Mouse (Mus musculus) spleen, adult 12 weeks (tissue): Measurements from ENCODE around the gene Prr7.

Source experiments
- DNase-seq: peaks from one replicate; pipeline ENCODE4 v3.0.0; 2022; ENCODE audit warnings: low spot score

Gene Prr7

GRCm38 (mm10) chr13:55477492-55477891 is 13.4 kb downstream of the Prr7 start:
- no peak for DNase-seq

GRCm38 (mm10) chr13:55478036-55478435 is 14.0 kb downstream of the Prr7 start:
- DNase-seq = no peak

- DNase-seq = no peak
Observed at GRCm38 (mm10) chr13:55479008-55479407, 14.9 kb downstream of the Prr7 start.

GRCm38 (mm10) chr13:55479929-55480328 is 15.9 kb downstream of the Prr7 start:
- no peak for DNase-seq

GRCm38 (mm10) chr13:55482542-55482941 is 18.5 kb downstream of the Prr7 start:
- no peak for DNase-seq

GRCm38 (mm10) chr13:55483071-55483470 is 19.0 kb downstream of the Prr7 start:
- DNase-seq = no peak

- no peak for DNase-seq
Observed at GRCm38 (mm10) chr13:55483593-55483992, 19.5 kb downstream of the Prr7 start.

- DNase-seq = no peak
Observed at GRCm38 (mm10) chr13:55484520-55485088, 20.5 kb downstream of the Prr7 start.

- DNase-seq = no peak
Observed at GRCm38 (mm10) chr13:55486029-55486794, 22.1 kb downstream of the Prr7 start.

- DNase-seq = no peak
Observed at GRCm38 (mm10) chr13:55486916-55487577, 23.0 kb downstream of the Prr7 start.

GRCm38 (mm10) chr13:55487578-55488498 is 23.8 kb downstream of the Prr7 start, which contains the start of gene Dbn1:
Dbn1 (minus strand) TSS chr13:55488111.
- DNase-seq = no peak

- DNase-seq = no peak
Observed at GRCm38 (mm10) chr13:55494257-55494656, 30.2 kb downstream of the Prr7 start.

GRCm38 (mm10) chr13:55494883-55495621 is 31.0 kb downstream of the Prr7 start:
- DNase-seq = no peak

- DNase-seq = no peak
Observed at GRCm38 (mm10) chr13:55495702-55496101, 31.6 kb downstream of the Prr7 start.

- DNase-seq = no peak
Observed at GRCm38 (mm10) chr13:55496661-55497060, 32.6 kb downstream of the Prr7 start.

GRCm38 (mm10) chr13:55498906-55499305 is 34.8 kb downstream of the Prr7 start:
- DNase-seq = no peak

GRCm38 (mm10) chr13:55500575-55500974 is 36.5 kb downstream of the Prr7 start:
- no peak for DNase-seq

- DNase-seq = no peak
Observed at GRCm38 (mm10) chr13:55502405-55502804, 38.3 kb downstream of the Prr7 start.

GRCm38 (mm10) chr13:55504390-55504789 is 40.3 kb downstream of the Prr7 start:
- no peak for DNase-seq

- no peak for DNase-seq
Observed at GRCm38 (mm10) chr13:55505810-55506209, 41.7 kb downstream of the Prr7 start.

- no peak for DNase-seq
Observed at GRCm38 (mm10) chr13:55506697-55507096, 42.6 kb downstream of the Prr7 start.
